15 mouse cellular contexts compared by ENCODE assay signal in the genomic region with DNA sequence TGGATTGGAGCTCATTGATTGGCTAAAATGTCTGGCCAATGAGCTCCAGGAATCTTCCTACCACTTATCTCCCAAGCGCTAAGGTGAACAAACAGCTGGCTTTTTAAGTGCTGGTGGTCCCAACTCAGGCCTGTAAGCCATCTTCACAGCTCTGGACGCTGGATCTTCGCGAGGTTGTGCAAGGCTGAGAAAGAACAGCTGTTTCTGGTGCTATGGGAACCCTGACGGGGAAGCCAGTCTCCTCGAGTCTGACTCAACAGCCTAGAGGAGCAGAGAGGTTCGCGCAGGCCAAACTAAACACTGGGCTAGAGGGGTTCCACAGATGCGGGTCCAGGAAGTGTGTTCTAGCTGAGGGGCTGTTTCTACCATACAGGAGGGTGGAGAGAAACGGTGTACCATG. TPM values are rescaled to one million over a fixed set of nuclear protein-coding genes. Genes with fewer than 3 reads are reported as not detected.
DNase-seq lines count a peak whose midpoint lies in the region; ATAC-seq lines count a peak whose summit lies in the region.
"Had no signal": no experiment of that assay in that cellular context is flagged by ENCODE, and none has a peak within 500 bp of the region (broad histone marks: within the 10 kb centered on the region; RNA-seq: fewer than 3 reads in every experiment).

No protein-coding gene starts in this region.

- H3K4me3 ChIP-seq in limb, embryonic 12.5 days (replicated peaks), result no peak overlapping the region
- H3K4me3 ChIP-seq in limb, embryonic 10.5 days, result no peak overlapping the region
- H3K4me3 ChIP-seq in heart, embryonic 12.5 days, result no peak overlapping the region
- no peak overlapping the region for H3K4me3 ChIP-seq in stomach, embryonic 14.5 days (ENCODE audit: low read depth, low read length)
- H3K4me3 ChIP-seq: erythroblast, embryonic 14.5 days; limb, embryonic 15.5 days had no signal

- H3K36me3 ChIP-seq in limb, embryonic 12.5 days, result peaks cover 32% of the 10 kb centered on the region
- peaks cover 32% of the 10 kb centered on the region for H3K36me3 ChIP-seq in limb, embryonic 10.5 days
- H3K36me3 ChIP-seq in heart, embryonic 12.5 days, result peaks cover 28% of the 10 kb centered on the region
- H3K36me3 ChIP-seq in stomach, embryonic 14.5 days (ENCODE audit: control insufficient read depth, insufficient read depth, low read length), result peaks cover 12% of the 10 kb centered on the region

- H3K27ac ChIP-seq in limb, embryonic 12.5 days, result no peak overlapping the region
- no peak overlapping the region for H3K27ac ChIP-seq in limb, embryonic 10.5 days
- H3K27ac ChIP-seq in heart, embryonic 12.5 days (ENCODE audit: poor library complexity, severe bottlenecking), result no peak overlapping the region
- H3K27ac ChIP-seq in stomach, embryonic 14.5 days (ENCODE audit: low read length), result peak overlapping the region; percentile 6
- H3K27ac ChIP-seq: hindbrain, embryonic 14.5 days; limb, embryonic 15.5 days had no signal

- H3K27me3 ChIP-seq in limb, embryonic 12.5 days, result no peaks in the 10 kb centered on the region
- H3K27me3 ChIP-seq in limb, embryonic 10.5 days (ENCODE audit: low read depth, poor library complexity, severe bottlenecking), result no peaks in the 10 kb centered on the region
- H3K27me3 ChIP-seq in heart, embryonic 12.5 days (replicated peaks), result no peaks in the 10 kb centered on the region
- no peaks in the 10 kb centered on the region for H3K27me3 ChIP-seq in stomach, embryonic 14.5 days (ENCODE audit: control insufficient read depth, insufficient read depth, low read length)
- H3K27me3 ChIP-seq: limb, embryonic 15.5 days had no signal

- H3K9me3 ChIP-seq in limb, embryonic 12.5 days, result no peaks in the 10 kb centered on the region
- no peaks in the 10 kb centered on the region for H3K9me3 ChIP-seq in limb, embryonic 10.5 days (replicated peaks)
- no peaks in the 10 kb centered on the region for H3K9me3 ChIP-seq in heart, embryonic 12.5 days (replicated peaks)
- no peaks in the 10 kb centered on the region for H3K9me3 ChIP-seq in stomach, embryonic 14.5 days (ENCODE audit: control insufficient read depth, low read depth, low read length)
- H3K9me3 ChIP-seq: limb, embryonic 15.5 days had no signal

- WGBS in limb, embryonic 12.5 days, result 45% methylated on average over 10 of the region's 10 CpGs
- 54% methylated on average over 10 of the region's 10 CpGs for WGBS in limb, embryonic 10.5 days
- WGBS in heart, embryonic 12.5 days, result 38% methylated on average over 10 of the region's 10 CpGs
- 26% methylated on average over 10 of the region's 10 CpGs for WGBS in stomach, embryonic 14.5 days

- H3K4me2 ChIP-seq in limb, embryonic 12.5 days, result 0 out of 2 replicates have a peak overlapping the region, but pooled peaks have one; percentile 7
- 0 out of 2 replicates have a peak overlapping the region, but pooled peaks have one; percentile 5 for H3K4me2 ChIP-seq in heart, embryonic 12.5 days
- no peak overlapping the region for H3K4me2 ChIP-seq in stomach, embryonic 14.5 days (replicated peaks; ENCODE audit: low read depth, low read length)
- H3K4me2 ChIP-seq: hindbrain, embryonic 14.5 days; limb, embryonic 15.5 days had no signal

- DNase-seq in adrenal gland, postnatal 14 days, result peak; percentile 31
- DNase-seq in adrenal gland, adult 8-10 months, result no peak
- no peak for DNase-seq in limb, embryonic 10.5 days (ENCODE audit: low spot score)
- DNase-seq in thymus, postnatal 14 days, result no peak
- no peak for DNase-seq in right cerebral cortex, postnatal 36 days (ENCODE audit: low spot score in 2 of 2)
- DNase-seq: cerebellum, adult 11 months; embryo, embryonic 11 days; kidney, postnatal 14 days; layer of hippocampus, postnatal 36 days had no signal

- no peak overlapping the region for H3K9ac ChIP-seq in limb, embryonic 12.5 days (replicated peaks)
- H3K9ac ChIP-seq in heart, embryonic 12.5 days, result no peak overlapping the region
- no peak overlapping the region for H3K9ac ChIP-seq in stomach, embryonic 14.5 days (replicated peaks; ENCODE audit: low read depth, low read length)
- H3K9ac ChIP-seq: hindbrain, embryonic 14.5 days; limb, embryonic 15.5 days had no signal

- H3K4me1 ChIP-seq in limb, embryonic 12.5 days (replicated peaks), result peaks cover 8% of the 10 kb centered on the region
- H3K4me1 ChIP-seq in limb, embryonic 10.5 days, result peaks cover 8% of the 10 kb centered on the region
- H3K4me1 ChIP-seq in heart, embryonic 12.5 days (replicated peaks), result peaks cover 9% of the 10 kb centered on the region
- peaks cover 9% of the 10 kb centered on the region; the same call in 1 of the 2 replicates for H3K4me1 ChIP-seq in stomach, embryonic 14.5 days (ENCODE audit: control insufficient read depth, insufficient read depth, low read length)

- ATAC-seq in limb, embryonic 12.5 days (ENCODE audit: insufficient number of reproducible peaks, insufficient read depth, low FRiP score, low TSS enrichment, low read depth), result no peak
- no peak for ATAC-seq in heart, embryonic 12.5 days (ENCODE audit: insufficient number of reproducible peaks, low FRiP score)
- no peak for ATAC-seq in stomach, embryonic 14.5 days (ENCODE audit: insufficient number of reproducible peaks, insufficient read depth, low FRiP score, low read depth)

RNA-seq across cellular contexts. Expression of gene Prr3, which starts 11.7 kb away (rescaled TPM):
- total RNA-seq in adrenal gland, postnatal 14 days (2021), result 24.3 and 24.7 TPM in 2 replicates
- total RNA-seq in adrenal gland, adult 8-10 months (2022), result 10 to 100 TPM; 19.0 to 38.5 (median 27.2) TPM
- polyA plus RNA-seq in limb, embryonic 12.5 days (2016; fragmentation: Nextera tagmentation; extraction: Ambion mirVana), result 39.0 and 46.2 TPM in 2 replicates
- 44.9 and 49.4 TPM in 2 replicates for polyA plus RNA-seq in limb, embryonic 10.5 days (2016; fragmentation: Nextera tagmentation; extraction: Ambion mirVana)
- 17.6 and 18.5 TPM in 2 replicates for polyA plus RNA-seq in heart, embryonic 12.5 days (2016; fragmentation: Nextera tagmentation; extraction: Ambion mirVana)
- polyA plus RNA-seq in stomach, embryonic 14.5 days (2014; fragmentation: Nextera tagmentation; extraction: Ambion mirVana), result 26.9 and 30.6 TPM in 2 replicates

RNA-seq across cellular contexts. Expression of gene Gnl1, which starts 12.1 kb away (rescaled TPM):
- 42.7 and 48.7 TPM in 2 replicates for total RNA-seq in adrenal gland, postnatal 14 days (2021)
- 10 to 100 TPM; 52.4 to 65.5 (median 59.7) TPM for total RNA-seq in adrenal gland, adult 8-10 months (2022)
- polyA plus RNA-seq in limb, embryonic 12.5 days (2016; fragmentation: Nextera tagmentation; extraction: Ambion mirVana), result 59.2 and 59.7 TPM in 2 replicates
- polyA plus RNA-seq in limb, embryonic 10.5 days (2016; fragmentation: Nextera tagmentation; extraction: Ambion mirVana), result 61.6 and 63.1 TPM in 2 replicates
- polyA plus RNA-seq in heart, embryonic 12.5 days (2016; fragmentation: Nextera tagmentation; extraction: Ambion mirVana), result 39.8 and 42.4 TPM in 2 replicates
- polyA plus RNA-seq in stomach, embryonic 14.5 days (2014; fragmentation: Nextera tagmentation; extraction: Ambion mirVana), result 37.6 and 39.4 TPM in 2 replicates

RNA-seq across cellular contexts. Expression of gene Abcf1, which starts 22.2 kb away (rescaled TPM):
- 92.5 and 100 TPM in 2 replicates for total RNA-seq in adrenal gland, postnatal 14 days (2021)
- 100 to 1,000 TPM in 1 of 4 experiments, 10 to 100 TPM in 3; 87.1 to 104 (median 93.9) TPM for total RNA-seq in adrenal gland, adult 8-10 months (2022)
- 102 and 107 TPM in 2 replicates for polyA plus RNA-seq in limb, embryonic 12.5 days (2016; fragmentation: Nextera tagmentation; extraction: Ambion mirVana)
- polyA plus RNA-seq in limb, embryonic 10.5 days (2016; fragmentation: Nextera tagmentation; extraction: Ambion mirVana), result 98.3 and 109 TPM in 2 replicates
- 73.9 and 76.5 TPM in 2 replicates for polyA plus RNA-seq in heart, embryonic 12.5 days (2016; fragmentation: Nextera tagmentation; extraction: Ambion mirVana)
- polyA plus RNA-seq in stomach, embryonic 14.5 days (2014; fragmentation: Nextera tagmentation; extraction: Ambion mirVana), result 88.0 and 92.7 TPM in 2 replicates

RNA-seq across cellular contexts. Expression of gene H2-T24, which starts 28.6 kb away (rescaled TPM):
- 4.6 and 8.2 TPM in 2 replicates for total RNA-seq in adrenal gland, postnatal 14 days (2021)
- 1 to 10 TPM; 6.0 to 9.2 (median 6.9) TPM for total RNA-seq in adrenal gland, adult 8-10 months (2022)
- 3.0 and 3.2 TPM in 2 replicates for polyA plus RNA-seq in limb, embryonic 12.5 days (2016; fragmentation: Nextera tagmentation; extraction: Ambion mirVana)
- polyA plus RNA-seq in limb, embryonic 10.5 days (2016; fragmentation: Nextera tagmentation; extraction: Ambion mirVana), result 3.2 and 4.0 TPM in 2 replicates
- polyA plus RNA-seq in heart, embryonic 12.5 days (2016; fragmentation: Nextera tagmentation; extraction: Ambion mirVana), result 3.4 and 3.9 TPM in 2 replicates
- polyA plus RNA-seq in stomach, embryonic 14.5 days (2014; fragmentation: Nextera tagmentation; extraction: Ambion mirVana), result 3.3 and 5.3 TPM in 2 replicates

RNA-seq across cellular contexts. Expression of gene H2-T23, which starts 40.9 kb away (rescaled TPM):
- 44.2 and 52.7 TPM in 2 replicates for total RNA-seq in adrenal gland, postnatal 14 days (2021)
- 100 to 1,000 TPM in 1 of 4 experiments, 10 to 100 TPM in 3; 65.8 to 110 (median 93.4) TPM for total RNA-seq in adrenal gland, adult 8-10 months (2022)
- 4.2 and 6.4 TPM in 2 replicates for polyA plus RNA-seq in limb, embryonic 12.5 days (2016; fragmentation: Nextera tagmentation; extraction: Ambion mirVana)
- polyA plus RNA-seq in limb, embryonic 10.5 days (2016; fragmentation: Nextera tagmentation; extraction: Ambion mirVana), result 1.2 and 1.5 TPM in 2 replicates
- polyA plus RNA-seq in heart, embryonic 12.5 days (2016; fragmentation: Nextera tagmentation; extraction: Ambion mirVana), result 4.7 and 5.2 TPM in 2 replicates
- polyA plus RNA-seq in stomach, embryonic 14.5 days (2014; fragmentation: Nextera tagmentation; extraction: Ambion mirVana), result 8.4 and 10.6 TPM in 2 replicates
